Mouse (Mus musculus) midbrain, embryonic 16.5 days (tissue): ENCODE measurements around the gene Slc17a9. TPM values are rescaled to one million over a fixed set of nuclear protein-coding genes. Genes with fewer than 3 reads are reported as not detected.

Experiments used
- ATAC-seq: fragments of 200-750 bp; cut with Nextera tagmentation; 2 replicates; pipeline ENCODE4 v1.8.0; 2017; ENCODE audit warnings: moderate TSS enrichment
- H3K27ac ChIP-seq: fragments of 300-500 bp; sonication (generic); 2 replicates; pipeline ENCODE4 v1.5.1; 2014; ENCODE audit warnings: mild to moderate bottlenecking, low read length, mixed read lengths
- H3K27me3 ChIP-seq: fragments of 300-500 bp; sonication (generic); 2 replicates; pipeline ENCODE4 v1.6.1; 2014; ENCODE audit warnings: low read depth, low read length, mixed read lengths; ENCODE audit not compliant: control insufficient read depth, insufficient read depth
- H3K36me3 ChIP-seq: fragments of 300-500 bp; sonication (generic); 2 replicates; pipeline ENCODE4 v1.6.1; 2014; ENCODE audit warnings: mild to moderate bottlenecking, low read length, moderate library complexity, mixed read lengths; ENCODE audit not compliant: control insufficient read depth, insufficient read depth
- H3K4me1 ChIP-seq: fragments of 300-500 bp; sonication (generic); 2 replicates; pipeline ENCODE4 v1.6.1; 2014; ENCODE audit warnings: mild to moderate bottlenecking, low read length, mixed read lengths; ENCODE audit not compliant: control insufficient read depth, insufficient read depth
- H3K4me2 ChIP-seq: fragments of 300-500 bp; sonication (generic); 2 replicates; pipeline ENCODE4 v1.6.1; 2014; ENCODE audit warnings: mild to moderate bottlenecking, low read length, mixed read lengths
- H3K4me3 ChIP-seq: fragments of 300-500 bp; sonication (generic); 2 replicates; pipeline ENCODE4 v1.5.1; 2014; ENCODE audit warnings: low read depth, mild to moderate bottlenecking, low read length, moderate library complexity, mixed read lengths
- H3K9ac ChIP-seq: fragments of 300-500 bp; sonication (generic); 2 replicates; pipeline ENCODE4 v1.6.1; 2014; ENCODE audit warnings: low read depth, low read length, mixed read lengths
- H3K9me3 ChIP-seq: fragments of 300-500 bp; sonication (generic); replicated peaks from 2 replicates; pipeline ENCODE4 v1.6.1; 2014; ENCODE audit warnings: mild to moderate bottlenecking, low read length, mixed read lengths; ENCODE audit not compliant: control insufficient read depth, poor library complexity, severe bottlenecking
- WGBS: fragments of 180-500 bp; shearing (Covaris S2); extraction: QIAGEN DNeasy Blood & Tissue Kit; methylation state at CpG from one replicate; pipeline ENCODE4 v1.1.7; 2014; 5-methylcytosine and 5-hydroxymethylcytosine counted together
- polyA plus RNA-seq: library from polyadenylated mRNA; unstranded; fragments of >200 nt; fragmentation: Nextera tagmentation; extraction: Ambion mirVana; gene quantifications from 2 replicates; pipeline ENCODE4 v1.2.1, GENCODE M21; 2015

Gene Slc17a9
- 0.11 and 0.24 TPM in 2 replicates for polyA plus RNA-seq

DNA sequence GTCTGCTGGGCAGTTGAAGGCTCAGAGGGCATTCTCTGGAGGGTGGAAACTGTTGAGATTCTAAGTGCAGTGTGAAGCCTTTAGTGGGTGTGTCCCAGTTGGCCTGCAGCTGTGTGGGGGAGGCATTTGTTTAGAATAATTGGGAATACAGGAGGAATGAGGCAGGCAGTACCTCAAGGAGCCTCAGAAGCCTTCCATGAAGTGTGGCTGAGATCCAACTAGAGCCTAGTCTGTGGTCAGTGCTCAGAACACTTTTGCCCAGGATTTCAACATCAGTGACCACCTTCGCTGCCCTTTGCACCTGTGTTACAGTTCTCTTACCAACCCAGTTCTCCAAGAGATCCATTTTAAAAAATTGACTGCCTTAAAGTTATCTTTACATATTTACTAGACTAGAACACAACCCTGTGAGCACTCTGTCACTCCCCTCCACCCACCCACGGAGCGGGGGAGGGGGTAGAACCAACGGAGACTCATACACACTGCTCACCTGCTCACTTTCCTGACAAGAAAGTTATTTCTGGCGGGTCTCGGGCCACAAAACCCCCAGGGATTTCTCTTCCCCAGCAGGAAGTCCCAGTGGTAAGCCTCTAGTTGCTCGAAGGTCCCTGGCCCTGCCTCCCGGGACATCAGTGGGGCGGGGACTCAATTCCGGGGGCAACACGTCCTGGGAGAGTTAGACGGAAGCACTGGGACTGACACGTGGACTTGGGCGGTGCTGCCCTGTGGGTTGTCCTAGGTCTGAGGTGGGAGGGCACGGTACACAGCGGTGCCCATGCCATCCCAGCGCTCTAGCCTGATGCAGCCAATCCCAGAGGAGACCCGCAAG, at the start of gene Slc17a9:
Gene Slc17a9 (plus strand): TSS at position 679 of the 829 bp plus-strand sequence.
- no peaks in the 10 kb centered on the region for H3K27me3 ChIP-seq
- no peaks in the 10 kb centered on the region for H3K9me3 ChIP-seq
- H3K36me3 ChIP-seq, result peaks cover 16% of the 10 kb centered on the region
- H3K9ac ChIP-seq, result peak within 1 kb of the TSS; percentile 12; the same call in 1 of the 2 replicates
- no peak within 1 kb of the TSS for H3K4me2 ChIP-seq
- ATAC-seq, result peak; percentile 51; the same call in 1 of the 2 replicates
- WGBS, result 6% methylated on average over 18 of the region's 18 CpGs
- H3K4me3 ChIP-seq, result no peak within 1 kb of the TSS
- H3K4me1 ChIP-seq, result no peaks in the 10 kb centered on the region
- no peak within 1 kb of the TSS for H3K27ac ChIP-seq

DNA sequence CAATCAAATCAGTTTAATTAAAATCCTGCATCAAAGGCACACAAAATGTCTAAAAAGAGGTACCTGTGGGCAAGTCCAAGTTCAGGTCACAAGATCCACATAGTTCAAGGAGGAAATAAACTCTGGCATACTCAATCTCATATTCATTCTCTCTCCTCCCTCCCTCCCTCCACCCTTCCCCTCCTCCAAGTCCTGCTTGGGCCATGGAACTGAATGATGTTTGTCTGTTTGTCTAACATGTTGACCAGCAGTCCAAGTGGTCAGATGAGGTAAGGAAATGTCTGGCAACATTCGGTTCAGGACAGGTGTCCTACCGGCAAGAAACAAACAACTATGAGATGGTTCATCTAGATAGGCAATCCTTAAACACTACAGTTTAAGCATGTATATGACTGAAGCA, 48.4 kb upstream of the Slc17a9 start:
- no peak overlapping the region for H3K9ac ChIP-seq
- peaks cover 15% of the 10 kb centered on the region for H3K36me3 ChIP-seq
- WGBS, result 93% methylated on average over 2 of the region's 2 CpGs
- H3K4me1 ChIP-seq, result no peaks in the 10 kb centered on the region
- H3K27ac ChIP-seq, result no peak overlapping the region
- no peak for ATAC-seq
- no peak overlapping the region for H3K4me2 ChIP-seq
- no peaks in the 10 kb centered on the region for H3K9me3 ChIP-seq
- H3K27me3 ChIP-seq, result no peaks in the 10 kb centered on the region
- H3K4me3 ChIP-seq, result no peak overlapping the region

DNA sequence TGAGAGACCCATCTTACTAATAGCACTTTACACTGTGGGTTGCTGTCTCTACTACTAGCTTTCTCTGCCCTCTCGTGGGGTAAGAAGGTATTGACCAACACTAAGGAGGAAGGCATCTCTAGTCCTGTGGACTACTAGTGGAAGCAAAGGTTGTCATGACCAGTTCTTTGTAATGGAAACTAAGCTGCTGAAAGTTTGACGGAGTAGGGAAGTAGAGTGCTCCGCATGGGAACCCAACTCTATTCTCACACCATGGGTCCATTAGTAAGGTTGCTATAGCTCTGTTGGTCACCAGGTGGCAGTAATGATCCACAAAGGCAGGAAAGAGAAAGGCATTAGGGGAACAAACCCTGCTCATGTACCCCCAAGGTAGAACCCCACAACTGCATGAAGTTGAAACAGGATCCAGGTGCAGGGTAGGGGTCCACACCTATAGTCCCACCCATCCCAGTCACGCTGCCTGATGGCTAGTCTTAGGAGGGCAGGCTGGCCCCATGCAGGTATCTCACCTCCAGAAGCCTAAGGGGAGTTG, 46.4 kb upstream of the Slc17a9 start:
- H3K4me1 ChIP-seq, result no peaks in the 10 kb centered on the region
- H3K9ac ChIP-seq, result no peak overlapping the region
- 22% methylated on average over 4 of the region's 4 CpGs for WGBS
- peaks cover 25% of the 10 kb centered on the region for H3K36me3 ChIP-seq
- H3K4me2 ChIP-seq, result no peak overlapping the region
- peak; percentile 72 for ATAC-seq
- H3K27me3 ChIP-seq, result no peaks in the 10 kb centered on the region
- H3K9me3 ChIP-seq, result no peaks in the 10 kb centered on the region
- no peak overlapping the region for H3K27ac ChIP-seq
- H3K4me3 ChIP-seq, result no peak overlapping the region

DNA sequence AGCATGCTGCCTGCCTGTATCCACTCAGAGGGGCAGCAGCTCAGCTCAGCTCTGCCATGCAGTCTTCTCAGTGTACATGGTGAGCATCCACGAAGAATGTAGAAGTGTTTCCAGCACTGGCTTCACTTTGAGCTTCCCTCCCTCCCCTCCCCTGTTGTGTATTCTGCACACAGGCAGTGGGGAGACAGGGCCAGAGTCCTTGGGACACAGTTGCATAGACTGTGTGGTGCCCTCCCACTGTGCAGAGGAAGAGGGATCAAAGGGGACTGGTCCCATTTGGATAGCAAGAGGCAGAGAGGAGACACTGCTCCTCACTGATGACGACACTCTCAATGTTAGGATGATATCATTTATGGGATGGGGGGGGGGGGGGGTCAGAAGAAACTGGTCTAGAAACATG, 43.8 kb upstream of the Slc17a9 start:
- H3K4me2 ChIP-seq, result no peak overlapping the region
- no peak overlapping the region for H3K27ac ChIP-seq
- no peaks in the 10 kb centered on the region for H3K9me3 ChIP-seq
- no peak overlapping the region for H3K9ac ChIP-seq
- no peaks in the 10 kb centered on the region for H3K27me3 ChIP-seq
- no peak overlapping the region for H3K4me3 ChIP-seq
- 71% methylated on average over 2 of the region's 2 CpGs for WGBS
- no peaks in the 10 kb centered on the region for H3K4me1 ChIP-seq
- peaks cover 44% of the 10 kb centered on the region for H3K36me3 ChIP-seq
- no peak; the same call in 1 of the 2 replicates for ATAC-seq

DNA sequence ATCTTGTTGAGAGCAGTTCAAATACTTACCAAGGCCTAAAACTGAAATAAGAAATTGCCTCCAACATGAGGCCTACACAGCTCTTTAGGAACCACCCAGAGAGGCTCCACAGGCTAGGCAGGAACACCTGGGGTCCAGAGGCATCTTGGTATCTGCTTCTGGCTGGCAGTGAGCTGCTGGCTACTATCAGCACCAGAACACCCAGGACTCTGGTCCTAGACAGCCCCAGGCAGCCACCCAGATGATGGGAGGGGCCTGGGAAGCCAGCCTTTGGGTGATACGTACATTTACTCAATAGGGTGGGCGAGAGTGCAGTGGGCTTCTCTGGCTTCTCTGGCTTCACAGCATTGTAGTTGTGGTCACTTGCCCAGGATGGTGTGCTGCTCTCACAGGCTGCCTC, 41.5 kb upstream of the Slc17a9 start:
- no peak overlapping the region for H3K27ac ChIP-seq
- H3K4me2 ChIP-seq, result no peak overlapping the region
- no peak for ATAC-seq
- H3K9ac ChIP-seq, result no peak overlapping the region
- no peak overlapping the region for H3K4me3 ChIP-seq
- H3K27me3 ChIP-seq, result no peaks in the 10 kb centered on the region
- H3K4me1 ChIP-seq, result no peaks in the 10 kb centered on the region
- 88% methylated on average over 2 of the region's 2 CpGs for WGBS
- no peaks in the 10 kb centered on the region for H3K9me3 ChIP-seq
- peaks cover 56% of the 10 kb centered on the region for H3K36me3 ChIP-seq

GRCm38 (mm10) chr2:180684031-180684430, 41.0 kb upstream of the Slc17a9 start:
- H3K4me1 ChIP-seq, result no peaks in the 10 kb centered on the region
- H3K27ac ChIP-seq, result no peak overlapping the region
- H3K36me3 ChIP-seq, result peaks cover 59% of the 10 kb centered on the region
- H3K9me3 ChIP-seq, result no peaks in the 10 kb centered on the region
- no peak overlapping the region for H3K4me2 ChIP-seq
- H3K9ac ChIP-seq, result no peak overlapping the region
- no peak overlapping the region for H3K4me3 ChIP-seq
- H3K27me3 ChIP-seq, result no peaks in the 10 kb centered on the region
- 94% methylated on average over 4 of the region's 4 CpGs for WGBS
- no peak for ATAC-seq

GRCm38 (mm10) chr2:180689841-180690240, 35.2 kb upstream of the Slc17a9 start:
- ATAC-seq, result no peak

DNA sequence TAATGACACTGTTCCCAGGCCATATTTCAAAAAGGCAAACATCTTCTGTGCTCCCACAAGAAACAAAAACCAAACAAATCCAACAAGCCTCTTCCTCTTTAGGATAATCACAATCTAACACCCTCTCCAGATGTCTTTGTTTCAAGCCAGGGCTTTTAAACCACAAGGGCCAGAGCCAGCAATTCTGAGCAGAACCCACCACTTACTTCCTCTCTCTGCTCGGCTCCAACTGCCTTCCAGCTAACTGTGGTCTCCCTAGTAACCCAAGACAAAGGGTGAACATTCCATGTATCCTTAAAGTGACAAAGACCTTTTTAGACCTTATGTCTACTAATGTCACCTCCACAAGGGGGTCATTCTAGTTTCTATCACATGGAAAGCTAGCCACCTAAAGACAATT, 32.4 kb upstream of the Slc17a9 start:
- 3% methylated on average over 1 of the region's 1 CpGs for WGBS
- H3K9ac ChIP-seq, result no peak overlapping the region
- no peak for ATAC-seq
- H3K9me3 ChIP-seq, result no peaks in the 10 kb centered on the region
- H3K27me3 ChIP-seq, result no peaks in the 10 kb centered on the region
- peak overlapping the region; percentile 39; the same call in 1 of the 2 replicates for H3K27ac ChIP-seq
- H3K4me3 ChIP-seq, result no peak overlapping the region
- H3K4me1 ChIP-seq, result peaks cover 11% of the 10 kb centered on the region
- H3K4me2 ChIP-seq, result no peak overlapping the region
- peaks cover 18% of the 10 kb centered on the region for H3K36me3 ChIP-seq

More at GRCm38 (mm10) chr2:180689841-180690240, 35.2 kb upstream of the Slc17a9 start:
- H3K4me1 ChIP-seq, result peaks cover 9% of the 10 kb centered on the region
- peaks cover 34% of the 10 kb centered on the region for H3K36me3 ChIP-seq
- no peak overlapping the region for H3K4me3 ChIP-seq
- H3K4me2 ChIP-seq, result no peak overlapping the region
- H3K9me3 ChIP-seq, result no peaks in the 10 kb centered on the region
- WGBS, result 87% methylated on average over 5 of the region's 5 CpGs
- no peak overlapping the region for H3K27ac ChIP-seq
- no peaks in the 10 kb centered on the region for H3K27me3 ChIP-seq
- H3K9ac ChIP-seq, result no peak overlapping the region

GRCm38 (mm10) chr2:180695176-180695575, 29.9 kb upstream of the Slc17a9 start:
- WGBS, result 64% methylated on average over 2 of the region's 2 CpGs
- no peaks in the 10 kb centered on the region for H3K27me3 ChIP-seq
- H3K4me2 ChIP-seq, result no peak overlapping the region
- H3K36me3 ChIP-seq, result 0 out of 2 replicates have a peak, but pooled peaks cover under 1% of the 10 kb centered on the region
- ATAC-seq, result no peak
- no peak overlapping the region for H3K9ac ChIP-seq
- no peak overlapping the region for H3K27ac ChIP-seq
- peaks cover 19% of the 10 kb centered on the region for H3K4me1 ChIP-seq
- no peak overlapping the region for H3K4me3 ChIP-seq
- H3K9me3 ChIP-seq, result no peaks in the 10 kb centered on the region
